Mouse (Mus musculus) embryonic facial prominence, embryonic 13.5 days (tissue): Measurements from ENCODE around the gene Rac1. TPM values are rescaled to one million over a fixed set of nuclear protein-coding genes. Genes with fewer than 3 reads are reported as not detected.
"Not testable (repeated sequence)": the region's sequence is repeated elsewhere in the genome, so short reads cannot be mapped to it uniquely, and the experiment has no call there.

ENCODE experiments used
- ATAC-seq: fragments of 200-750 bp; cut with Nextera tagmentation; 2 replicates; pipeline ENCODE4 v1.8.0; 2017; ENCODE audit warnings: low read depth; ENCODE audit not compliant: insufficient number of reproducible peaks, insufficient read depth, low FRiP score, low TSS enrichment
- H3K27ac ChIP-seq: fragments of 300-500 bp; sonication (generic); 2 replicates; pipeline ENCODE4 v1.5.1; 2015; ENCODE audit warnings: moderate library complexity, mild to moderate bottlenecking, inconsistent platforms
- H3K27me3 ChIP-seq: fragments of 300-500 bp; sonication (generic); 2 replicates; pipeline ENCODE4 v1.6.1; 2015; ENCODE audit warnings: mild to moderate bottlenecking, inconsistent platforms
- H3K36me3 ChIP-seq: fragments of 300-500 bp; sonication (generic); 2 replicates; pipeline ENCODE4 v1.6.1; 2015; ENCODE audit warnings: mild to moderate bottlenecking, inconsistent platforms
- H3K4me1 ChIP-seq: fragments of 300-500 bp; sonication (generic); 2 replicates; pipeline ENCODE4 v1.6.1; 2015; ENCODE audit warnings: inconsistent platforms
- H3K4me2 ChIP-seq: fragments of 300-500 bp; sonication (generic); 2 replicates; pipeline ENCODE4 v1.6.1; 2015; ENCODE audit warnings: moderate library complexity, mild to moderate bottlenecking, inconsistent platforms
- H3K4me3 ChIP-seq: fragments of 300-500 bp; sonication (generic); 2 replicates; pipeline ENCODE4 v1.5.1; 2015; ENCODE audit warnings: mild to moderate bottlenecking, inconsistent platforms
- H3K9ac ChIP-seq: fragments of 300-500 bp; sonication (generic); 2 replicates; pipeline ENCODE4 v1.6.1; 2015; ENCODE audit warnings: mild to moderate bottlenecking, inconsistent platforms
- H3K9me3 ChIP-seq: fragments of 300-500 bp; sonication (generic); 2 replicates; pipeline ENCODE4 v1.6.1; 2016; ENCODE audit warnings: inconsistent platforms
- WGBS: fragments of 180-500 bp; shearing (Covaris S2); methylation state at CpG from one replicate; pipeline ENCODE4 v1.1.7; 2015; ENCODE audit warnings: mixed read lengths; 5-methylcytosine and 5-hydroxymethylcytosine counted together
- polyA plus RNA-seq: library from polyadenylated mRNA; unstranded; fragments of >200 nt; fragmentation: Nextera tagmentation; extraction: Ambion mirVana; gene quantifications from 2 replicates; pipeline ENCODE4 v1.2.1, GENCODE M21; 2015

The Rac1 gene
- polyA plus RNA-seq, 1 experiment from 2014 or later: 458 TPM

GRCm38 (mm10) chr5:143552911-143553310, 25.1 kb upstream of the Rac1 start:
- no peak overlapping the region for H3K4me3 ChIP-seq
- no peaks in the 10 kb centered on the region; the same call in 1 of the 2 replicates for H3K36me3 ChIP-seq
- peaks cover 24% of the 10 kb centered on the region for H3K4me1 ChIP-seq
- no peak overlapping the region for H3K9ac ChIP-seq
- no peaks in the 10 kb centered on the region for H3K9me3 ChIP-seq
- no peak overlapping the region for H3K27ac ChIP-seq
- H3K4me2 ChIP-seq: no peak overlapping the region
- 77% methylated on average over 6 of the region's 6 CpGs for WGBS
- H3K27me3 ChIP-seq: no peaks in the 10 kb centered on the region
- no peak for ATAC-seq

- ATAC-seq: peak; percentile 49
- not testable (repeated sequence) for H3K9me3 ChIP-seq, H3K27me3 ChIP-seq, H3K36me3 ChIP-seq
- peak overlapping the region; percentile 74 for H3K27ac ChIP-seq
- under 1% methylated on average over 27 of the region's 28 CpGs for WGBS
- peak overlapping the region; percentile 81 for H3K4me2 ChIP-seq
- H3K4me1 ChIP-seq: peaks cover 24% of the 10 kb centered on the region
- peak overlapping the region; percentile 88 for H3K9ac ChIP-seq
- peak overlapping the region; percentile 59 for H3K4me3 ChIP-seq
These were observed 21.1 kb upstream of the Rac1 start for GRCm38 (mm10) chr5:143548922-143549321.

- 1% methylated on average over 29 of the region's 37 CpGs for WGBS
- Histone ChIP-seq H3K4me1 (peaks cover 24% of the 10 kb centered on the region), H3K9ac (peak overlapping the region; percentile 88), H3K4me2 (peak overlapping the region; percentile 81), H3K4me3 (peak overlapping the region; percentile 59), H3K9me3 (no peaks in the 10 kb centered on the region), H3K27me3 (no peaks in the 10 kb centered on the region), H3K27ac (peak overlapping the region; percentile 74), H3K36me3 (no peaks in the 10 kb centered on the region)
- ATAC-seq: peak; percentile 91
These were observed 20.6 kb upstream of the Rac1 start for GRCm38 (mm10) chr5:143548401-143548846.

DNA sequence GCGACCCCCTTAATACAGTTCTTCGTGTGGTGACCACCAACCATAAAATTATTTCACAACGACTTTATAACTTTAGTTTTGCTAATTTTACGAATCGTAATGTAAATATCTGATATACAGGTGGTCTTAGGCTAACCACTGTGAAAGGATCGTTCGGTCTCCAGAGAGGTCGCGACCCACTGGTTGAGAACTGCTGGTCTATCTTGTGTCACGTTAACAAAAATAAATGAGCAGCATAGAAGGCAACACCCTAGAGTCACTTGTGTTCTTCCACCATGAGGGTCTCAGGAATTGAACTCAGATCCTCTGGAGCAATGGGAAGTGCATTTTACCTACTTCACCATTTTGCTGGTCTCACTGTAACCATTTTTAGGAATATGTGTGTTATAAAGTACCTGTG, 20.0 kb upstream of the Rac1 start:
- Histone ChIP-seq H3K4me3 (peak overlapping the region; percentile 59; the same call in 1 of the 2 replicates), H3K36me3 (no peaks in the 10 kb centered on the region), H3K4me1 (peaks cover 24% of the 10 kb centered on the region), H3K9me3 (no peaks in the 10 kb centered on the region), H3K27me3 (no peaks in the 10 kb centered on the region), H3K9ac (0 out of 2 replicates have a peak overlapping the region, but pooled peaks have one; percentile 32), H3K4me2 (peak overlapping the region; percentile 81), H3K27ac (0 out of 2 replicates have a peak overlapping the region, but pooled peaks have one; percentile 57)
- WGBS: 59% methylated on average over 10 of the region's 10 CpGs
- no peak for ATAC-seq

GRCm38 (mm10) chr5:143547384-143547783, 19.5 kb upstream of the Rac1 start:
- no peaks in the 10 kb centered on the region for H3K9me3 ChIP-seq
- no peak overlapping the region for H3K4me2 ChIP-seq
- H3K36me3 ChIP-seq: no peaks in the 10 kb centered on the region
- 9% methylated on average over 11 of the region's 11 CpGs for WGBS
- no peak overlapping the region for H3K9ac ChIP-seq
- H3K4me1 ChIP-seq: peaks cover 24% of the 10 kb centered on the region
- no peak overlapping the region for H3K4me3 ChIP-seq
- no peak for ATAC-seq
- H3K27me3 ChIP-seq: no peaks in the 10 kb centered on the region
- no peak overlapping the region for H3K27ac ChIP-seq

DNA sequence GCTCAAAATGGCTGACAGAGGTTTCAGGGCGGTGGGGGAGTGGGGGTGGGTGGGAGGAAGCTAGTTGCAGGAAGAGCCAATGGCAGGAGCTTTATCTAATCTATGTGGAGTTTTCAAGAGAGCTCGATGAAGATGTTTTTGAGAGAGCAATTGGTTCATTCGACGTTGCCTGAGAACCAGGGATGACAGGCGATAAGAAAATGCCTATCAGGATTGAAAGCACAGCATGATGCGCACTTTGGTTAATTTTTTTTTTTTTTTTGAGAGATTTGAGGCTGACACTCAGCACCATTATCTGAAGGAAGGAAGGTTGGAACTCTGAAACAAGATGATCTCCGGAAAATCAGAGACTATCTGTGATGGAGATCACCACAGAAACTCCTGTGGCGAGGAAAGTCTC, 11.3 kb upstream of the Rac1 start:
- no peaks in the 10 kb centered on the region for H3K36me3 ChIP-seq
- WGBS: 86% methylated on average over 8 of the region's 8 CpGs
- H3K4me2 ChIP-seq: no peak overlapping the region
- H3K4me3 ChIP-seq: no peak overlapping the region
- no peak for ATAC-seq
- H3K4me1 ChIP-seq: no peaks in the 10 kb centered on the region
- no peak overlapping the region for H3K27ac ChIP-seq
- 0 out of 2 replicates have a peak, but pooled peaks cover 3% of the 10 kb centered on the region for H3K27me3 ChIP-seq
- H3K9ac ChIP-seq: no peak overlapping the region
- no peaks in the 10 kb centered on the region for H3K9me3 ChIP-seq

DNA sequence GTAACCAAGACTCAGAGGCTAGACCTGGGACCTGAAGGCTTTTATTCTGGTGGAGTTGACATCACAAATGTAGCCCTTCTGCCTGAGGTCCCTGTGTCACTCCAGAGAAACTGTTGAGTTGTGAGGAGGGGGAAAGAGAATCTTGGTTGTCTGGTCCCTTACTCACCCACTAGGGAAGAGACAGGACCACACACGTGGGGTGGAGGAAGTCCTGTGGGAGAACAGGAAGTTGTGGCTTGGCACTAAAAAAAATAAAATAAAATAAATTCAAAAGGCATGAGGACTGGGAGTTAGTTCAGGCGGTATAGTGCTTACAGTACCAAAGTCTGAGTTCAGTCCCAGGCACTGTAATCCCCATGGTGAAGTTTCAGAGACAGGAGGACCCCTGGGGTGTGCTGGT, 9.2 kb upstream of the Rac1 start:
- WGBS: 35% methylated on average over 2 of the region's 2 CpGs

DNA sequence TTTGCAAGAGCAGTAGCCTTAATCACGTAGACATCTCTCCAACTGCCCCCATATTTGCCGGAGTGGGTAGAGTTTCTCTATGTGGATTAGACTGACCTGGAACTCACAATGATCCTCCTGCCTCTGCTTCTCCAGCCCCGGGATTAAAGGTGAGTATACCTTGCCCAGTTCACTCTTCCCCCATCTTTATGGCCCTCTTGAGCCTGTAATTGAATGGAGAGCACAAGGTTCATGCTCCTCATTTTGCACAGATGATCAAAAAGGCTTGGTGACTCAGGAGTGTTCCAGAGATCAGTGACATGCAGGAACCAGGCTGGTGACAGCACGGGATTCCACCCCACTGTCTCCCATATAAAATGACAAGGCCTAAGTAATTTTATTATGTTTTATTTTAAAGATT, 7.1 kb upstream of the Rac1 start:
- Histone ChIP-seq H3K4me2 (no peak overlapping the region), H3K27me3 (0 out of 2 replicates have a peak, but pooled peaks cover 3% of the 10 kb centered on the region), H3K4me3 (no peak overlapping the region), H3K9me3 (no peaks in the 10 kb centered on the region), H3K9ac (no peak overlapping the region), H3K27ac (no peak overlapping the region), H3K36me3 (no peaks in the 10 kb centered on the region), H3K4me1 (no peaks in the 10 kb centered on the region)
- 78% methylated on average over 4 of the region's 4 CpGs for WGBS
- ATAC-seq: no peak

More for the DNA sequence above, 9.2 kb upstream of the Rac1 start:
- Histone ChIP-seq H3K9ac (no peak overlapping the region), H3K9me3 (no peaks in the 10 kb centered on the region), H3K4me2 (no peak overlapping the region), H3K4me3 (no peak overlapping the region), H3K27me3 (0 out of 2 replicates have a peak, but pooled peaks cover 3% of the 10 kb centered on the region), H3K36me3 (no peaks in the 10 kb centered on the region), H3K27ac (no peak overlapping the region), H3K4me1 (no peaks in the 10 kb centered on the region)
- ATAC-seq: no peak

DNA sequence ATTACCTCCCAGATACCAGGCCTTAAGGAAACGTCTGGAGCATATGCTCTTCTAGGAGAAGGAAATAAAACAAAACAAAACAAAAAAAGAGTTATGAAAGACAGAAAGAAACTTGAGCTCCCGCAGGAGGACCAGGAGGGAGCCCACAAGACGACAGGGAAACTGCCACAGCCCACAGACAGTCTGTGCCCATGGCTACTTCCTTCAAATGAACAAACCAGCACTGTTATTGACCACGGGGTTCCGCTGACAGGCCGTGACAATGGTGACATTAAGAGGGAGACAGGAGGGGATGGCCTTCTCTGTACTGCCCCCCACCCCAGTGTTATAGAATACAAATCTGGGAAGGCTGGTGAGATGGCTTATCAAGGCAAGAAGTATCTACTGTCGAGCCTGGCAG, 2.9 kb upstream of the Rac1 start:
- Histone ChIP-seq H3K4me2 (no peak overlapping the region), H3K9me3 (no peaks in the 10 kb centered on the region), H3K9ac (no peak overlapping the region), H3K27ac (no peak overlapping the region), H3K4me3 (no peak overlapping the region), H3K36me3 (no peaks in the 10 kb centered on the region), H3K27me3 (no peaks in the 10 kb centered on the region), H3K4me1 (peaks cover 11% of the 10 kb centered on the region)
- no peak for ATAC-seq
- 38% methylated on average over 7 of the region's 7 CpGs for WGBS

GRCm38 (mm10) chr5:143528308-143528683, 460 bp upstream of the Rac1 start:
- H3K4me1 ChIP-seq: peaks cover 29% of the 10 kb centered on the region
- peak overlapping the region; percentile 86 for H3K4me2 ChIP-seq
- peaks cover 6% of the 10 kb centered on the region; the same call in 1 of the 2 replicates for H3K36me3 ChIP-seq
- H3K9ac ChIP-seq: peak overlapping the region; percentile 100
- ATAC-seq: no peak; the same call in 1 of the 2 replicates
- 14% methylated on average over 7 of the region's 7 CpGs for WGBS
- H3K4me3 ChIP-seq: peak overlapping the region; percentile 99
- peak overlapping the region; percentile 99 for H3K27ac ChIP-seq
- H3K9me3 ChIP-seq: no peaks in the 10 kb centered on the region
- H3K27me3 ChIP-seq: no peaks in the 10 kb centered on the region

- Histone ChIP-seq H3K4me3 (peak overlapping the region; percentile 99), H3K27me3 (no peaks in the 10 kb centered on the region), H3K36me3 (peaks cover 6% of the 10 kb centered on the region; the same call in 1 of the 2 replicates), H3K9me3 (no peaks in the 10 kb centered on the region), H3K4me2 (peak overlapping the region; percentile 86), H3K4me1 (peaks cover 29% of the 10 kb centered on the region), H3K27ac (peak overlapping the region; percentile 99), H3K9ac (peak overlapping the region; percentile 100)
- 1% methylated on average over 28 of the region's 28 CpGs for WGBS
- ATAC-seq: no peak
These were observed 1.0 kb downstream of the Rac1 start for GRCm38 (mm10) chr5:143526698-143527331.
